Mouse (Mus musculus): ENCODE measurements around the gene Hoxb13.

GRCm38 (mm10) chr11:96175951-96176530 is 18.1 kb upstream of the Hoxb13 start:
- TF ChIP-seq CTCF (IDR thresholded peaks at IDR 0.05; ENCODE audit: low read depth, low read length) (no peak), POLR2A (IDR thresholded peaks at IDR 0.05; ENCODE audit: borderline replicate concordance, low read depth, low read length) (no peak)

Data from bone marrow macrophage, adult 2 months (primary cell).